Mouse (Mus musculus): ENCODE measurements at regions not wholly inside any gene's neighbourhood (a gene's known extent, or its start where the extent isn't known, plus 50 kb on each side); places are given as distances from the start of the nearest gene placed in this dataset.
A peak's percentile ranks its signal among the peaks of the same experiment; 100 is the strongest.

DNA sequence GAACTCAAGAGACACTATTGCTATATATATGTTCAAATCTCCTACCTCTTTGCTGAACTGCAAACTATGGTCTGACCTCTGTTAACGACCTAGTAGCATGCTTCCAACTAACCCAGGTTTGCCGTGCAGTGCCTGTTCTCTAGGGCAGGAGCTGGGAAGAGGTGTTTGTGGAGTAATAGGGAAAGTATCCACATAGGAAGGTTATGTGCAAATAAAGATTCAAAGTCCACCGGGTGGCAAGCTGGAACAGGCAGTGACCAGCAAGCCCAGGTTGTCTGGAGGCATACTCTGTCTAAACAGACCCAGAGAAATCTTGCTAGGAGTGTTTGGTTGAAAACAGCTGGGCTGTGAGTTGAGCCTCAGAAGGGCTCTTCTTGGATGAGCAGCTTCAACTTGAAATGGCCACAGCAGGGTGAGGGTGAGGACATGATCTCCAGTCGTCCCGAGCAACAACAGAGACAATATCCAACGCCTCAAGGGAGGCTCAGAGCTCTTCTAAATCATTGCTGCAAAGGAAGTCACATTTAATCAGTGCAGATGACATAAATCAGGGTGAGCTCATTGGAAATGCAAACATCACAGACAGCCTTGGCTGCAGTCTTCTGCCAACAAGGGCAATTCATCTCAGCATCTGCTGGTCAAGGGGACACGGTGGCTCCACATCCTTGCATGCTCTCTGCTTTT, 846.7 kb downstream of the Synb start:
- DNase-seq (ENCODE audit: low read depth, low spot score): no peak

DNA sequence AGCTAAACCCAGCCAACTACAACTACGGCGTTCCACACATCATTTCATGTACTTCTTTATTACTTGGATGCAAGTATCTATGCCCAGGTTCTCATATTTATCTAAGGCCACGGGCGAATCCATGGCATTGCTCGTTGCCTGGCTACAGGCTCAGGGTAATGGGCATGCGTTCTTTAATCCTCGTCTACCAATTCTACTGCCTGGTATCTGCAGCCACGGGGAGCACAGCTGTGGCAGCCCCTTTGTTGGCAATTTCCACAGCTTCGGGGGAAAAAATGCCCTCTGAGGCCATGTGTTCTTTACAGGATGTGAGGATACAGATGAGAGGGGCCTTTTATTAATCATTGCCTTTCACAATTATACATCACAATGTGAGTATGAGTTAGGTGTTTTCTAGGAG, 860.8 kb downstream of the Synb start:
- DNase-seq (ENCODE audit: low read depth, low spot score): no peak

DNA sequence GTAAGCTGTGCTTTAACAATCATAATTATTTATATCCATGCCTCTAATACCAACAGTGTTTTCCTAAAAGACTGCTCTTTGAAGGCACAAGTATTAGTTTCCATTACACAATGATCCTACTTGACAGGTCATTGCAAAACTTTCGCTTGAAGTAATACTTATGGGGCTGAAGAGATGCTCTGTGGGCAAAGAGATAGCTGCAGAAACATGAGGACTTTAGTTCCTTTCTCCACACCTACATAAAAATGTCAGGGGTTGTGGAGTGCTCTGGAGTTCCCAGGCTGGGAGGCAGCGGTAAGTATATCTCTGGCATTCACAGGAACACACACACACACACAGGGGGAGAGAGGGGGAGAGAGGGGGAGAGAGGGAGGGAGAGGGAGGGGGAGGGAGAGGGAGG, 862.0 kb downstream of the Synb start:
- DNase-seq (ENCODE audit: low read depth, low spot score): no peak

DNA sequence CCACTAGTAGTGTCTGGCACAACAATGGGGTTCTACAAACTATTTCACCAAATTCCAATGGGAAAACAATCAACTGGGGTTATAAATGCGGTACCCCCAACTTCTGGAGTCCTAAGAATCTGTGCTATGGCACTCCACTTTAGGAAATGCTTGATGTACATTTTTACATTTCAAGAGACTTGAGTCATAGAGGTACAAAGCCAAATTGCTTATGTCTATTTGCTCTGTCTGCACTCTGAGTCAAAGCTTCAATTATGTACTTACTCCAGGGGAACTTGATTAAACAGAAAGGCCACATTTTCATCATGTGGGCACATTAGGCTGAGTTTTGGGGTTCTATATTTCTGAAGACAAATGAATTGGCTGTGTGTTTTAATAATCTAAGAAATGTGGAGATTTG, 866.9 kb downstream of the Synb start:
- no peak for DNase-seq (ENCODE audit: low read depth, low spot score)

DNA sequence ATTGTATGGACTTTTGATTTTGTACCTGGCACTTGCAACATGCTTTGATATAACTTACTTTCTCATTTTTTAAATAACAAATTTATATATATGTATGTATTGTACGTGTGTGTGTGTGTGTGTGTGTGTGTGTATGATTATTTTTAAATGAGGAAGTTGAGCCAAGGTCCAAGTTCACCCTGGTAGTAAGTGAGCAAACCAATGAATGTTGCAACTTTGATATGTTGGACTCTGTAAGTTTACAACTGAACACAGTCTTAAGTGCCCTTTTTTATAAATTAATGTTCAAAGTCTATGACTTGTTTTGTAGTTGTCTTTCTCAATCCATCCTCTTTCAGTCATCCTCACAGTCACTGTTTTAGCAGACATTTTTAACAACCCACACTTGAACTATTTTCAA, 901.7 kb downstream of the Synb start:
- no peak for DNase-seq (ENCODE audit: low read depth, low spot score)

DNA sequence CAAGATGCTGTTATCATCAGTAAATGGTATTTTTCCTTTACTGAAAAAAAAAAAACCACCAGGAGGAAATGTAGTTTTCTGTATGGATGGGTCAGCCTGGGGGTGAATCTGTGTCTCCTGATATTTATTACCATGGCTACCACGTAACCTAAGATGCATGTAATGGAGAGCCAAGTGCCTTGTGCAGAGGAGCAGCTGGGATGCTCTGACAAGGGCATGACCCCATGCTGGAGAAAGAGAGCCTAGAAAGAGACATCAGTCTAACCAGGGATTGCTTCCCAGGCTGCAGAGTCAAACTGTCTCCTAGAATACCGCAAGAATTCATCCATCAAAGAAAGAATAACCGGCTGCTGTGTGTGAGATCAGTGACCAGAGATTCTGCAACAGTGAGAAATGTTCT, 902.2 kb downstream of the Synb start:
- no peak for DNase-seq (ENCODE audit: low read depth, low spot score)

DNA sequence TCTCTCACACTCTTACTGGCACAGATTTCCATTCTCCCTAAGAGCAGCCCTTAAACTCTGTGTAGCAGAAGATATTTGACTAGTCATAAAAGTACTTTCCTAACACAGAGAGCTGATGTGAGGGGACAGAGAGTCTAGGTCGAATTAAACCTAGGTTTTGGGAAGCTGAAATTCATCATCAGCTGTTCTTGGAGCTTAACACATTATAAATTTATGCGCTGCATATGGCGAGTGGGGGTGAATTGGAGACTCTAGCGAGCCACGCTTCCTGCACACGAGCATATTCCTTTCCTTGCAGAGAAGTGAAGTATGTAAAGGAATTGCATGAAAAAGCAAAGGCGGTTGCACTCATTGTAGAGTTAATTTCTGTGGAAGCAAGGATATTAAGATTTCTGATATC, 912.4 kb downstream of the Synb start:
- DNase-seq (ENCODE audit: low read depth, low spot score): no peak

DNA sequence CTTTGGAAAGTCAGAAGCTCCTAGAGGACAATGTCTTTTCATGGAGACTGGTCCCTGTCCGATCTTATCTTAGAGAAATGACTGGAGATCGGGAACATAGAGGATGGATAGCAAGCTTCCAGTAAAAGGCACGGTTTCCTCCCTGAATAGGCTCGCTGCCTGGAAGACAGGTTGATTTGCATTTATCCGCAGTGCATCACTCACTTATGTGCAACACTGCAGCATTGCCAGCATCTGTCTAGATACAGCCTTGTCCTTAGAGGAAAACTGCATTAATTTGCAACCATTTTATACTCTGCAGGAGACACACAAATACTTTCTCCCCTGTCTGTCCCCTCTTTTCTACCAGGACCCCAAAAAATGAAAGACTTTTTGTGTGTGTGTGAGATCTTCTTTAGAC, 926.4 kb downstream of the Synb start:
- no peak for DNase-seq (ENCODE audit: low read depth, low spot score)

DNA sequence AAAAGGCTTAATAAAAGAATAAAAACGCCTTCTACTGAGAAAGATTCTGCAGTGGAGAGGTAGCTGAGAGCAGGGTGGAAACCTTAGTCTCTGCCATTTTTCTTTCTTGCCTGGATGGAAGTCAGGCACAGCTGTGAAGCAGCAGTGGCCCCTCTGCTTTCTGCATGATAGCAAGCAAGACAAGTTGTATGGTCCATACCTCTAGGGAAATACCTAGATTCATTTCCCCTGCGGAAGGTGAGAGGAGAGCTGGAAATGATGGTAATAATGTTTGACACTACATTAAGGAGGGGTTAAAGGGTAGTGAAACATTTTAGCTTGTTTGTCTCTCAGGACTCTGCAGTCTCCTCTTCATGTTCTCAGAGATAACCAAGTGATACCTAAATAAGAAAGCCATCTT, 930.2 kb downstream of the Synb start:
- no peak for DNase-seq (ENCODE audit: low read depth, low spot score)

DNA sequence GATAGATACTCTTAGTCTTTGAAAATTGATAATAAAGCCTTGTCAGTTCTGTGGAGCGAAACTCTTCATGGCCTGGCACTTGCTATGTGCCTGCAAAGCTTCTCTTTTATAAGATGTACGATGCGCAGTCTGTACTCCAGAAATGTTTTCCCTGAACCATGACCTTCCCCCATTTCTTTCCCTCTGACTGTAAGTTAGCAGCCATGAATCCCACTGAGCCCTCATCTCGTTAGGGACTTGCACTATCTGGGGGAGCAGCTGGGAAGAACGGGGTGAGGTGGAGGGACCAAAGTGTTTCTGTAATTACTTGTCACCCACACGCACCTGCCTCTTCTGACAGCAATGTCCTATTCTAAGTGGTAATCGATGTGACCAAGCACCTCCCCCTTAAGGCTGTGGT, 932.1 kb downstream of the Synb start:
- DNase-seq (ENCODE audit: low read depth, low spot score): no peak

DNA sequence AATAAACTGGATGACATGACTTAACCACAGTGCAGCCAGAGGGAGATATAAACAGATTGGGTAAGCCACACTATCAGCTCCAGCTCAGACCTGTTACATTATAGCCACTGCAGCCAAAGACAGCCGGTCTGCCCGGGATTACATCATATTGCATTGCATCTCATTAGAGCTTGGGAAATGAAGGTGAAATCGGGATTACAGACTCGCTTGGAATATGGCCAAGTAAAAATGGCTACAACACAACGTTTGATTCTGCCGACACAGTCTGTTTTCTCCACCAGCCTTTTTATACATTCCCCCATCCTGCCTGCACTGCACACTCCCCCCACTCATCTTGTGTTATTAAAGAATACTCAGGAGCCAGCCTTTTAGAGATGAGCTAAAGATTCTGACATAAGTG, 932.6 kb downstream of the Synb start:
- DNase-seq (ENCODE audit: low read depth, low spot score): no peak

DNA sequence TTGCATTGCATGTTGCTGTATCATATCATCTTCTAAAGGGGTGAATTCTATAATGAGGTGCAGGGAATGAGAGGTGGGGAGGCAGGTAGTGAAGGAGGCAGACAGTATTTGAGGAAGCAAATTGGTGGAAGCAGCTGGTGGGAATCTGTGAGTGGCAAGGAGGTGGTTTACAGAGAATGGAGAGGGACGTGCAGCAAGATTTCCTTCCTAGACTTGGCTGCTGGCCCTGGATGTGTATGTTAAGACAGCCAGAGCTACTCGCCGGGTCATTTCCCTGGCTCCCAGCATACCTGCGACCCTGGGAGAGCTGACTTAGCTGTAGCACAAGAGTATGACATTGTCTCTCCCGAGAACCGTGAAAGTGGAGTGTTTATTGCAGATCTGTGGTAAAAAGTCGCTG, 937.7 kb downstream of the Synb start:
- no peak for DNase-seq (ENCODE audit: low read depth, low spot score)

DNA sequence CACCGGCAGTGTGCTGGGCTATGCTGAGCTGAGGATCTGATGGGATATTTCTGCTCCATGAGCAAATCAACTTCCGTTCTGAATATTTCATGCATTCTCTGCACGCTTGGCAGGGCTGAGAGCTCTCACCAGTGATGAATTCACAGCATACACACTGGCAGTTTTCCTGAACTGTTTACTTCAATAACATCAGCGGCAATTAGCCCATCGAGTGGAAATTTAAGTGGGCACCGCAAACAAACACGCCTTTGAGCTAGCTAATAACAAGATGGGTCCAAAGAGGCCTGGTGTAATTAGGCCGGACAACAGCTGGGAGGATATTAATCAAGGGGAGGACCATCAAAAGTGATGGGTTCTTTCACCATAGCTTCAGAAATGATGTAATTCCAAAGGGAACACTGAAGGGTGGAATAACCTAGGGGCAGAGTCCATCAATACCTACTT, 938.6 kb downstream of the Synb start:
- DNase-seq (ENCODE audit: low read depth, low spot score): no peak

DNA sequence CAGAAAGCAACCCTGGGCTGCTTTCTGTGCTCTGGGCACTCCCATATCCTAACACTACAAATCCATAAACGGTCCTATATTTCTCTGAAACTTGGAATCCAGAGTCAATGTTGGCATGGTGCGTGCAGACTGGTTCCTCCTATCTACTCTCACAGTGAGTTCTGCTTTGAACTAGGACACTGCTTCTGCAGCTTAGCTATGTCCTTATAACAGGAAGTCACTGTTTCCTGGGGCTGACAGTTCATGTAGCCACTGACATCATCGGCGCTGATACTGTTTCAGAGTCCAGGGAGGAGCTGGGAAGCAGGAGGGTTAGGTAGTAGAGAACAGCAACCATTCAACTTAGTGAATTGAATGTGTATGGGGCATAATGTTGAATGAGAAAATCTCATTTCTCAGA, 948.6 kb downstream of the Synb start:
- DNase-seq (ENCODE audit: low read depth, low spot score): no peak

DNA sequence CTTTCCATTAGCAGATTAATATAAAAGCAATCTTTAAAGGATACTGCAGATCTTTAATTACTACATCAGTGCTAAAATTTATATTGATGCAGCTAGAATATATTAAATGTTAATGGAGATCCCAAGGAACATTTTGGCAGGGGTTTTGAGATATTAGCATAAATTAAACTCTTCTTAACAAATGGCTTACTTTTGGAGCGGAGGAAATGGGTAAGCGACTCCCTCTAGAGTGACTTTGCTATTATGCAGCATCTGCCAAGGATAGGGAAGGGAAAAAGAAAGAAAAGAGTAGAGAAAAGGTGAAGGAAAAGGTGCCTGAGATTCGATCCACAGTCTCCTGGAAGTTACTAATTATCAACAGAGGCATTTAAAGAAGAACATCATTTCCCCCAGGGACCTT, 949.4 kb downstream of the Synb start:
- DNase-seq (ENCODE audit: low read depth, low spot score): no peak

DNA sequence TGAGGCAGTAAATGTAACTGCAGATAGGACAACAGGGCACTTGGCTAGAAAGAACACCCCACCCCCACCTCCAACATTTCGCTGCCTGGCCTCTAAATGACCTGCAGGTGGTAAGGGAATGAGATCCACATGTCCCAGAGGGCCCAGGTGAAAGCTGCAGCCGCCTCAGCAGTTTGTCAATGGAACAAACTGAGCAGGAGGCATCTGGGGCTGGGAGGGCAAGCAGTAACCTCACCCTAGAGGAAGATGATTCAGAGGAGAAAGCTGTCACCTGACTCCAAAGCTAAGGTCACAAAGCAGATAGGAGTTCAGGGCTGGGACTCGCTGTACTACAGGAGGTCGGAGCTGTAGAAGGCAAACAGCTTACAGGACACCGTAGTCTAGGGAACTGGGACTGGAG, 955.7 kb downstream of the Synb start:
- peak; percentile 2 for DNase-seq (ENCODE audit: low read depth, low spot score)

DNA sequence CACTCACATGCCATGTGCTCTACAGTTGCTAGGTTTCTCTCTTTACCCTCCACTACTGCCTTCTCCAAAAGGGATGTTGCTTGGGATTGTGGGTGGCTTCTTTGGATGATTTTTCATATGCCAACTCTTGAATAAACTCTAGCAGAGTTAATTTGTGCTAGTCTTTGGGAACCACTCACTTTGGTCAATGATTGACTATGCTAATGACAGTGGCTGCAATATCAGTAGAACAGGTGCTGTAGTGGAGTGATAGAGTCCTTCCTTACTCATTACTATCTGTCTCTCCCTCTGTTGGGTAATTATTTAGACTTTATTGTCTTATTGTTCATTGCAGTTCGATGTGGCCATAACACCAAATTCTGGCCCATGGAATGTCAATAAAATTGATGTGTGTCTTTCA, 969.0 kb downstream of the Synb start:
- no peak for DNase-seq (ENCODE audit: low read depth, low spot score)

DNA sequence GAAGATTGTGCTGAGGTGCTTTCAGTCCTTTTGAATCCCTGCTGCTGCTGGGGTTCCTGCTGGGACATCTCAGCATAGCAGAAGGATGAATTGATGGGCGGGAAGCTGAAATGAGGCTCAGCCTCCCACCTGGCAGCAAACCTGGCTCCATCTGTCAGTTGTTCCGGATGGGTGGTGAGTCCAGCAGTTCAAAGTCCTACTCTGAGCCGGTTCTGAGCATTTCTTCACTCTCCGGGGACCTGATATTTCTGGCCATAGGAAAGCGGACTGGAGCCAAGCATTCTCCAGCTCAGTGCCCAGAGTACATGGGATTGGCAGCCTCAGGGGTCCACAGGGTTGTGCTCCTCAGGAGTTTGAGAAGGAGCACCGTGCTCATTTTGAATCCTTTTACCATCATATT, 971.1 kb downstream of the Synb start:
- no peak for DNase-seq (ENCODE audit: low read depth, low spot score)

DNA sequence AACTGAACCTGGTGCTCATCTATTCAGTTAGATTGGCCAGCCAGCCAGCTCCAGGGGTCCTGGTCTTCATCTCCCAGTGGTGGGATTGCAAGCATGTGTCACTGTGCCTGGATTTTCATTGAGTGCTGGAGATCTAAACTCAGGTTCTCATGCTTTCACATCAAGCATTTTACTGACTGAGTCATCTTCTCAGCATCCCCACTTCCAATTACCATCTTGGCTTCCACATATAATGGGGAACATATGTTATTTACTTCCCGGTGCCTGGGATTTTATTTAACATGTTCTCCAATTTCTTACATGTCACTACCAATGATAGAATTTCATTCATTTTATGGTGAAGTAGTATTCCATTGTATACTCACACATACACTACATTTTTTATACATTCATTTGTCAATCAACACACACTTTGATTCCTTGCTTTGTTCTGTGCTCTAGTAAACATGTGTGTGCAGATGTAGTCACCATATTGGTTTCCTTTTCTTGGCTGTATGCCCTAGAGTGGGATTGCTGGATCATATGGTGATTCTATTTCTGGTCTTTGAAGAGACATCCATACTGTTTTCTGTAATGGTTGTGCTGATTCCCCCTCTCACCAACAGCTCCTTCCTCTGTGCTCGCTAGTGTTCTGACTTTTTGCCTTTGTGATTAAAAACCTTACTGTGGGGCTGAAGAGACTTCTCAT, 986.0 kb downstream of the Synb start:
- DNase-seq (ENCODE audit: low read depth, low spot score): no peak

DNA sequence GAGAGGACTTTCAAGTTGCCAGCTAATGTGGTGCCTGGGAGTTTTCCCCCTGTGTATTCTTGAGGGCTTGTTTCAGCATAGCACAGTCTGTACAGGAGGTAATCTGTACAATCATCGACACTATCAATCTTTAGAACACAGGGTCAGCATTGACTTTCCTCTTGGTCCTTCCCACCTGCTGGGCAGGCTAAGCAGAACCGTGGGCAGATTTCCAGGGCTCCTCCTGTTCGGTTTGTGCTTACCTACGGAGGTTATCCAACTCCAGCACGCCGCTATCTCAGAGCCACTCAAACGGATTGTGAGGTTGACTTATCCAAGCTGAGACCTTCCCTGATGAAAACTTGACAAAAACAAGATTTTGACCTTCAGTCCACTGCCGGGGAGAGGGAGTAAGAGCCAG, 988.9 kb downstream of the Synb start:
- DNase-seq (ENCODE audit: low read depth, low spot score): no peak

DNA sequence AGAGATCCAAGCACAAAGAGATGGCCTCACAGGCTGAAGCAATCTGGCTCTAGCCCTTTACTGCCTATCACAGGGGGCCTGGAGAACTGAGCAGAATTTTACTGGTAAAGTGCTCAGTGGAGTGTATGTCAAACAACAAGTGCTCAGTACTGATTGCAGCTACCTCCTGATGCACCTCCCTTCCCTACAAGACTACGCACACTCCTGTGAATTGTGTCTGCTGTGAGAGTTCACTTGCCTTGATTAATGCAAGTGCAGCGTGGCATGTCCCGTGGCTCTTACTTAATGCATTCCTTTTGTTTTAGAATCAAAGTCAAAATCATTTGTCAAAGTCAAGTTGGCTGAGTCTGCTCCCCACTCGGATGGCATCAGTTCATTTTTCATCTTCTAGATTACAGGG, 992.4 kb downstream of the Synb start:
- DNase-seq (ENCODE audit: low read depth, low spot score): no peak

DNA sequence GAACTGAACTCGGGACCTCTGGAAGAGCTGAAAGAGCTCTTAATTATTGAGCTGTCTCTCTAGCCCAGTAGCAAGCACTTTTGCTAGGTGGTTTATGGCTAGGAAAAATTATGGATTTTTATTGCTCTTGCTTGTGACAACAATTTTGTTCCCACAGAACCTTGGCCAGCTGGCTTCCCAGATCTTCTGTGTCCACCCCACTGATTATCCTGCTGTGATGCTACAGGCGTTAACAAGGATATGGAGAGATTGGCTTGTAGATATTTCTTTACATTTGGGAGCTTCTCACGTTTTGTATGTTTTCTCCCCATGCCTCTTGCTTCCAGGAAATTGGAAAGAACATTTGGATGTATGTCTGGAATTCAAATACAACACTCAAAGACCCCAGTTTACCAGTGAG, 1008.6 kb downstream of the Synb start:
- DNase-seq (ENCODE audit: low read depth, low spot score): no peak

DNA sequence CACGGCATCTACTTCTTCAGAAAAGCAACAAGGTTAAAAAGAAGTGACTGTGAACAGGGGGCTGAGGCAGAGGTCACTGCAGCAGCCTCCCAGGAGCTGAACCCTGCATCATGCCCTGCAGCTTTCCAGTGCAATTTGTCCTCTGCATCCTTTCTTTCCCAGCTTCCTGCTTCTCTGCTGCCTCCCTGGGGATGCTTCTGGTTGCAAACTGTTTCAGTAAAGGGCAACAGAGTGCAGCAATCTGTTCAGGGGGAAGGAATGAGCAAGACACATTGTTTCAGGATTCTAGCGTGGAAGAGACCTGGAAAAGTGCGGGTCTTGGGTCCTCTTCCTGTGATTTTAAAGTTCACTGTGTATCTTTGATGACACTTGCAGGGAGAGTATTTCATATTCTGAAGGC, 1032.7 kb downstream of the Synb start:
- no peak for DNase-seq (ENCODE audit: low read depth, low spot score)

DNA sequence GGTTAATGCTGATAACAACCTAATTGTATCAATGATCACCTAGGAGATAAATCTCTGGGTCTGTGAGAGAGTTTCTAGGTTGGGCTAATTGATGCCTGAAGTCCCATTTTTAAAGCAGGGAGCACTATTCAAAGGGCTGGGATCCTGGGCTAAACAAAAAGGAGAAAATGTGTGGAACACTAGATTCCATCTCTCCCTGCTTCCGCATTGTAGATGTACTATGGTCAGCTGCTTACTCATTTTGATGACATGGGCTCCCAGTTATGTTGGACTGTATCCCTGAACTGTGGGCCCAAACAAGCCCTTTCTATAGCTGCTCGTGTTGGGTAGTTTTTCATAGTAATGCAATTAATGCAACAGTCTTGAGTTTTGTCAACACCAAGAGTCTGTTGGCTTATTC, 1047.1 kb downstream of the Synb start:
- DNase-seq (ENCODE audit: low read depth, low spot score): no peak
